Mouse (Mus musculus): ENCODE measurements around the gene F2rl3.

DNA sequence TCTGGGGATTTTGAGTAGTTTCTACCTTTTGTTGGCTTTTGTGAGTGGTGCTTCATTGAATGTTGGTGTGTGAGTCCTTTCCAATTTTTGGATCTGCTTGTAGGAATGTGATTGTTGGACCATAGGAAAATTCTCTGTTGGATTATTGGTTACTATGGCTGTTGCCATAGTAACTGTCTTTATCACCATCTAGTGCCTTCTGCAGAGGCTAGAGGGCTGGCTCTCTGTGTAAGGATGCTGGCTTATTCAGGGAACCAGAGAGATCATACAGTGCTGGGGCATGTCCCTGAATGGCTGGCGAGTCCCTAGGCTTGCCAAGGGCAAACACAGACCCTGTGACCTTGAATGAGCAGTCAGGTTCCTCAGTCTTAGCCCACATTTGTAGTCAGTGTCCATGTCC lies 33.0 kb upstream of the F2rl3 start:
- TF ChIP-seq CTCF (conservative IDR thresholded peaks at IDR 0.05; ENCODE audit: low read length) (no peak), POU5F1 (IDR thresholded peaks at IDR 0.05; ENCODE audit: borderline replicate concordance, low read length) (no peak), NANOG (IDR thresholded peaks at IDR 0.05; ENCODE audit: borderline replicate concordance, low read length) (no peak)
